Comparison of ENCODE assay signal across 20 mouse cellular contexts in the genomic region with DNA sequence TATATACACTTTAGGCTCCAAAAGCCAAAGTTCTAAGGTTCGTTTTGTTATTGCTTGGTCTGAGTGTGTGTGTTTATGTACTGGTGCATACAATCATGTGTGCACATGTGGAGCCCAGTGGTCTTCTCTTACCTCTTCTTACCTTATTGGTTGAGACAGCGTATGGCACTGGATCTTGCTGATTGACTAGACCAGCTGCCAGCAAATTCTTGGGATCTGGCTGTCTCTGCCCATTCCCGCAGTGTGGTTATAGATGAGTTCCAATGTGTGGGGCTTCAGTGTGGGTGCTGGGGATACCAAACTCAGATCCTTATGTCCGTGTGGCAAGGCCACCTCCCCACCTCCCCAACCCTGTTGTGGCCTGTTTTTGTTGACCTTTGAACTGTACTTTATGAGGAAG.
"Had no signal": no experiment of that assay in that cellular context is flagged by ENCODE, and none has a peak within 500 bp of the region (broad histone marks: within the 10 kb centered on the region; RNA-seq: fewer than 3 reads in every experiment).

No protein-coding gene starts in this region.

- H3K27ac ChIP-seq: hindbrain, embryonic 14.5 days; hindbrain, postnatal 0 days; kidney, embryonic 15.5 days; layer of hippocampus, adult 2 months; left cerebral cortex, adult 2 months; liver, embryonic 13.5 days; midbrain, embryonic 10.5 days; midbrain, embryonic 13.5 days; neural tube, embryonic 13.5 days had no signal

- H3K27me3 ChIP-seq: kidney, embryonic 15.5 days; liver, embryonic 13.5 days; midbrain, embryonic 13.5 days; neural tube, embryonic 13.5 days had no signal

- DNase-seq: layer of hippocampus, adult 9-11 months; layer of hippocampus, postnatal 36 days; liver, embryonic 13.5 days; lung, embryonic 14.5 days; lung, postnatal 36 days; retina, postnatal 1 day; right cerebral cortex, postnatal 25 days; thymus, adult 2 months; thymus, postnatal 14 days; thymus, postnatal 4 days had no signal

- ATAC-seq: hindbrain, postnatal 0 days; lung, postnatal 0 days had no signal

- H3K9ac ChIP-seq: hindbrain, embryonic 14.5 days; kidney, embryonic 15.5 days; liver, embryonic 13.5 days; lung, embryonic 14.5 days; midbrain, embryonic 13.5 days; neural tube, embryonic 13.5 days had no signal

- H3K4me3 ChIP-seq: kidney, embryonic 15.5 days; layer of hippocampus, adult 2 months; left cerebral cortex, adult 2 months; liver, embryonic 13.5 days; megakaryocyte, embryonic 14.5 days; midbrain, embryonic 10.5 days; midbrain, embryonic 13.5 days; neural tube, embryonic 13.5 days had no signal

- H3K36me3 ChIP-seq: kidney, embryonic 15.5 days; liver, embryonic 13.5 days; midbrain, embryonic 10.5 days; midbrain, embryonic 13.5 days; neural tube, embryonic 13.5 days had no signal

- H3K4me2 ChIP-seq: hindbrain, embryonic 14.5 days; kidney, embryonic 15.5 days; liver, embryonic 13.5 days; lung, embryonic 14.5 days; midbrain, embryonic 13.5 days; neural tube, embryonic 13.5 days had no signal
